Mouse (Mus musculus) midbrain, embryonic 14.5 days (tissue): ENCODE data around the gene Zdhhc18. TPM values are rescaled to one million over a fixed set of nuclear protein-coding genes. Genes with fewer than 3 reads are reported as not detected.
"Not testable (repeated sequence)": the region's sequence is repeated elsewhere in the genome, so short reads cannot be mapped to it uniquely, and the experiment has no call there.

Source experiments
- ATAC-seq: fragments of 200-750 bp; cut with Nextera tagmentation; 2 replicates; pipeline ENCODE4 v1.8.0; 2017; ENCODE audit warnings: moderate number of reproducible peaks, moderate library complexity; ENCODE audit not compliant: low FRiP score, low TSS enrichment
- DNase-seq: peaks from one replicate; pipeline ENCODE4 v3.0.0-alpha.2; 2015
- H3K27ac ChIP-seq: fragments of 300-500 bp; sonication (generic); replicated peaks from 2 replicates; pipeline ENCODE4 v1.5.1; 2014; ENCODE audit warnings: mild to moderate bottlenecking, low read depth, low read length, moderate library complexity
- H3K27me3 ChIP-seq: fragments of 300-500 bp; sonication (generic); 2 replicates; pipeline ENCODE4 v1.6.1; 2014; ENCODE audit warnings: low read length, control low read depth, mixed read lengths; ENCODE audit not compliant: control insufficient read depth, insufficient read depth
- H3K36me3 ChIP-seq: fragments of 300-500 bp; sonication (generic); 2 replicates; pipeline ENCODE4 v1.6.1; 2014; ENCODE audit warnings: low read length, control low read depth; ENCODE audit not compliant: control insufficient read depth, insufficient read depth
- H3K4me1 ChIP-seq: fragments of 300-500 bp; sonication (generic); 2 replicates; pipeline ENCODE4 v1.6.1; 2014; ENCODE audit warnings: mild to moderate bottlenecking, antibody characterized with exemption, low read length, control low read depth; ENCODE audit not compliant: control insufficient read depth, insufficient read depth
- H3K4me2 ChIP-seq: fragments of 300-500 bp; sonication (generic); 2 replicates; pipeline ENCODE4 v1.6.1; 2014; ENCODE audit warnings: mild to moderate bottlenecking, low read length, moderate library complexity
- H3K4me3 ChIP-seq: fragments of 300-500 bp; sonication (generic); replicated peaks from 2 replicates; pipeline ENCODE4 v1.5.1; 2014; ENCODE audit warnings: low read depth, low read length
- H3K9ac ChIP-seq: fragments of 300-500 bp; sonication (generic); replicated peaks from 2 replicates; pipeline ENCODE4 v1.6.1; 2014; ENCODE audit warnings: mild to moderate bottlenecking, low read length, moderate library complexity
- H3K9me3 ChIP-seq: fragments of 300-500 bp; sonication (generic); 2 replicates; pipeline ENCODE4 v1.6.1; 2016; ENCODE audit warnings: low read length, control low read depth, mixed read lengths; ENCODE audit not compliant: control insufficient read depth
- WGBS: fragments of 180-500 bp; shearing (Covaris S2); extraction: QIAGEN DNeasy Blood & Tissue Kit; methylation state at CpG from one replicate; pipeline ENCODE4 v1.1.7; 2014; 5-methylcytosine and 5-hydroxymethylcytosine counted together
- polyA plus RNA-seq: library from polyadenylated mRNA; unstranded; fragments of >200 nt; fragmentation: Nextera tagmentation; extraction: Ambion mirVana; gene quantifications from 2 replicates; pipeline ENCODE4 v1.2.1, GENCODE M21; 2014

Gene Zdhhc18
- polyA plus RNA-seq, 1 experiment from 2014 or later: 3.8 TPM

GRCm38 (mm10) chr4:133659497-133660192 lies 9.7 kb upstream of the Zdhhc18 start:
- Histone ChIP-seq H3K27ac (peak overlapping the region; percentile 80), H3K27me3 (no peaks in the 10 kb centered on the region), H3K36me3 (peaks cover 9% of the 10 kb centered on the region; the same call in 1 of the 2 replicates), H3K9me3 (no peaks in the 10 kb centered on the region), H3K4me2 (peak overlapping the region; percentile 35), H3K4me3 (no peak overlapping the region), H3K9ac (peak overlapping the region; percentile 31; the same call in 1 of the 2 replicates), H3K4me1 (peaks cover 9% of the 10 kb centered on the region; the same call in 1 of the 2 replicates)
- no peak for ATAC-seq
- no peak for DNase-seq
- 17% methylated on average over 15 of the region's 15 CpGs for WGBS

- ATAC-seq: no peak
- Histone ChIP-seq H3K4me3 (no peak overlapping the region), H3K4me2 (no peak overlapping the region), H3K9ac (no peak overlapping the region), H3K4me1 (peaks cover 9% of the 10 kb centered on the region; the same call in 1 of the 2 replicates), H3K9me3 (no peaks in the 10 kb centered on the region), H3K27ac (no peak overlapping the region), H3K36me3 (peaks cover 6% of the 10 kb centered on the region; the same call in 1 of the 2 replicates), H3K27me3 (no peaks in the 10 kb centered on the region)
- 37% methylated on average over 2 of the region's 2 CpGs for WGBS
- DNase-seq: no peak
Measured at GRCm38 (mm10) chr4:133658729-133659128, 8.8 kb upstream of the Zdhhc18 start.

GRCm38 (mm10) chr4:133657829-133658458 lies 8.0 kb upstream of the Zdhhc18 start:
- H3K27me3 ChIP-seq: no peaks in the 10 kb centered on the region
- no peak overlapping the region for H3K4me3 ChIP-seq
- H3K27ac ChIP-seq: no peak overlapping the region
- H3K9me3 ChIP-seq: no peaks in the 10 kb centered on the region
- no peak overlapping the region for H3K9ac ChIP-seq
- no peak for ATAC-seq
- peaks cover 9% of the 10 kb centered on the region; the same call in 1 of the 2 replicates for H3K4me1 ChIP-seq
- no peak overlapping the region for H3K4me2 ChIP-seq
- no peak for DNase-seq
- peaks cover 6% of the 10 kb centered on the region; the same call in 1 of the 2 replicates for H3K36me3 ChIP-seq
- WGBS: 48% methylated on average over 5 of the region's 5 CpGs

- WGBS: 15% methylated on average over 4 of the region's 4 CpGs
Measured at GRCm38 (mm10) chr4:133656997-133657396, 7.0 kb upstream of the Zdhhc18 start.

GRCm38 (mm10) chr4:133656294-133656693 lies 6.3 kb upstream of the Zdhhc18 start:
- Histone ChIP-seq H3K27ac (no peak overlapping the region), H3K4me1 (peaks cover 9% of the 10 kb centered on the region; the same call in 1 of the 2 replicates), H3K9me3 (no peaks in the 10 kb centered on the region), H3K4me2 (no peak overlapping the region), H3K4me3 (no peak overlapping the region), H3K27me3 (no peaks in the 10 kb centered on the region), H3K36me3 (no peaks in the 10 kb centered on the region), H3K9ac (no peak overlapping the region)
- no peak for ATAC-seq
- 33% methylated on average over 4 of the region's 4 CpGs for WGBS
- no peak for DNase-seq

More at GRCm38 (mm10) chr4:133656997-133657396, 7.0 kb upstream of the Zdhhc18 start:
- Histone ChIP-seq H3K4me3 (no peak overlapping the region), H3K27ac (no peak overlapping the region), H3K27me3 (no peaks in the 10 kb centered on the region), H3K4me1 (peaks cover 9% of the 10 kb centered on the region; the same call in 1 of the 2 replicates), H3K9ac (no peak overlapping the region), H3K36me3 (no peaks in the 10 kb centered on the region), H3K4me2 (no peak overlapping the region), H3K9me3 (no peaks in the 10 kb centered on the region)
- no peak for DNase-seq
- ATAC-seq: no peak

- H3K4me2 ChIP-seq, H3K27ac ChIP-seq, H3K36me3 ChIP-seq, H3K9ac ChIP-seq, DNase-seq, H3K27me3 ChIP-seq, H3K4me3 ChIP-seq, H3K9me3 ChIP-seq, H3K4me1 ChIP-seq, ATAC-seq: not testable (repeated sequence)
- WGBS: over 99% methylated on average over 5 of the region's 5 CpGs
Measured at GRCm38 (mm10) chr4:133654070-133654469, 4.1 kb upstream of the Zdhhc18 start.

GRCm38 (mm10) chr4:133652746-133653145 lies 2.8 kb upstream of the Zdhhc18 start:
- no peaks in the 10 kb centered on the region for H3K36me3 ChIP-seq
- H3K4me1 ChIP-seq: no peaks in the 10 kb centered on the region
- ATAC-seq: no peak
- H3K4me2 ChIP-seq: no peak overlapping the region
- no peak for DNase-seq
- WGBS: 79% methylated on average over 10 of the region's 10 CpGs
- H3K27me3 ChIP-seq: no peaks in the 10 kb centered on the region
- H3K4me3 ChIP-seq: no peak overlapping the region
- no peak overlapping the region for H3K27ac ChIP-seq
- no peak overlapping the region for H3K9ac ChIP-seq
- H3K9me3 ChIP-seq: no peaks in the 10 kb centered on the region

- Histone ChIP-seq H3K27me3 (no peaks in the 10 kb centered on the region), H3K9ac (no peak overlapping the region), H3K36me3 (no peaks in the 10 kb centered on the region), H3K4me3 (no peak overlapping the region), H3K4me1 (no peaks in the 10 kb centered on the region), H3K4me2 (no peak overlapping the region), H3K9me3 (no peaks in the 10 kb centered on the region), H3K27ac (no peak overlapping the region)
- no peak for DNase-seq
- ATAC-seq: no peak
- 69% methylated on average over 4 of the region's 4 CpGs for WGBS
Measured at GRCm38 (mm10) chr4:133651986-133652385, 2.0 kb upstream of the Zdhhc18 start.

GRCm38 (mm10) chr4:133651445-133651844 lies 1.5 kb upstream of the Zdhhc18 start:
- no peak overlapping the region for H3K9ac ChIP-seq
- no peak overlapping the region for H3K4me3 ChIP-seq
- no peaks in the 10 kb centered on the region for H3K27me3 ChIP-seq
- no peaks in the 10 kb centered on the region for H3K36me3 ChIP-seq
- DNase-seq (no peak), ATAC-seq (no peak)
- no peak overlapping the region for H3K27ac ChIP-seq
- H3K4me1 ChIP-seq: no peaks in the 10 kb centered on the region
- 43% methylated on average over 10 of the region's 10 CpGs for WGBS
- H3K9me3 ChIP-seq: no peaks in the 10 kb centered on the region
- H3K4me2 ChIP-seq: no peak overlapping the region
